Mouse (Mus musculus): ENCODE results near the gene Lsm2.

- no peak for TF ChIP-seq CTCF (IDR thresholded peaks at IDR 0.05; ENCODE audit: low read depth)
- TF ChIP-seq EP300 (IDR thresholded peaks at IDR 0.05; ENCODE audit: low read depth), result no peak
These were observed 36.5 kb downstream of the Lsm2 start for GRCm38 (mm10) chr17:35018171-35018570.
